Mouse (Mus musculus): ENCODE data around the gene Trim10. TPM values are rescaled to one million over a fixed set of nuclear protein-coding genes. Genes with fewer than 3 reads are reported as not detected.

Trim10 gene
- polyA plus RNA-seq, 1 experiment: not detected

GRCm38 (mm10) chr17:36893387-36893786 lies 24.0 kb downstream of the Trim10 start:
- Histone ChIP-seq H3K4me3 (no peak overlapping the region), H3K36me3 (ENCODE audit: control insufficient read depth, insufficient read depth) (no peaks in the 10 kb centered on the region), H3ac (ENCODE audit: control insufficient read depth, insufficient read length) (no peak overlapping the region), H3K27me3 (ENCODE audit: control insufficient read depth, insufficient read depth, insufficient read length) (no peaks in the 10 kb centered on the region), H3K4me2 (ENCODE audit: low read depth) (no peak overlapping the region), H3K79me2 (ENCODE audit: control insufficient read depth, insufficient read depth) (no peaks in the 10 kb centered on the region)
- TF ChIP-seq SRF (IDR thresholded peaks at IDR 0.05; ENCODE audit: control insufficient read depth, insufficient read length, low read depth) (no peak), MYOG (IDR thresholded peaks at IDR 0.05; ENCODE audit: control insufficient read depth in 1 of 3, insufficient read depth in 1 of 3, insufficient read length in 2 of 3, low read depth in 2 of 3) (no peak), TCF12 (IDR thresholded peaks at IDR 0.05; ENCODE audit: insufficient read depth, poor library complexity, severe bottlenecking) (no peak), CEBPB (IDR thresholded peaks at IDR 0.05; ENCODE audit: insufficient read depth, poor library complexity, severe bottlenecking) (no peak), E2F4 (IDR thresholded peaks at IDR 0.05; ENCODE audit: insufficient read depth) (no peak), USF1 (IDR thresholded peaks at IDR 0.05; ENCODE audit: low read depth) (no peak)

GRCm38 (mm10) chr17:36896583-36896982 lies 27.2 kb downstream of the Trim10 start:
- Histone ChIP-seq H3ac (ENCODE audit: control insufficient read depth, insufficient read length) (no peak overlapping the region), H3K27me3 (ENCODE audit: control insufficient read depth, insufficient read depth, insufficient read length) (no peaks in the 10 kb centered on the region), H3K4me2 (ENCODE audit: low read depth) (no peak overlapping the region), H3K4me3 (no peak overlapping the region), H3K79me2 (ENCODE audit: control insufficient read depth, insufficient read depth) (no peaks in the 10 kb centered on the region), H3K36me3 (ENCODE audit: control insufficient read depth, insufficient read depth) (no peaks in the 10 kb centered on the region)
- TF ChIP-seq TCF3 (IDR thresholded peaks at IDR 0.05; ENCODE audit: insufficient read length, low read depth): no peak
- TF ChIP-seq REST (IDR thresholded peaks at IDR 0.05; ENCODE audit: insufficient read depth, insufficient read length): no peak
- no peak for TF ChIP-seq MYOG (IDR thresholded peaks at IDR 0.05; ENCODE audit: control insufficient read depth in 1 of 3, insufficient read depth in 1 of 3, insufficient read length in 2 of 3, low read depth in 2 of 3)

- Histone ChIP-seq H3ac (ENCODE audit: control insufficient read depth, insufficient read length) (no peak overlapping the region), H3K27me3 (ENCODE audit: control insufficient read depth, insufficient read depth, insufficient read length) (no peaks in the 10 kb centered on the region), H3K36me3 (ENCODE audit: control insufficient read depth, insufficient read depth) (no peaks in the 10 kb centered on the region), H3K79me2 (ENCODE audit: control insufficient read depth, insufficient read depth) (no peaks in the 10 kb centered on the region), H3K4me2 (ENCODE audit: low read depth) (no peak overlapping the region), H3K4me3 (no peak overlapping the region)
- TF ChIP-seq MAX (IDR thresholded peaks at IDR 0.05; ENCODE audit: low read depth): no peak
- TF ChIP-seq USF1 (IDR thresholded peaks at IDR 0.05; ENCODE audit: low read depth): no peak
- no peak for TF ChIP-seq E2F4 (IDR thresholded peaks at IDR 0.05; ENCODE audit: insufficient read depth)
- no peak for TF ChIP-seq POLR2A (IDR thresholded peaks at IDR 0.05; ENCODE audit: insufficient read length, low read depth)
- no peak for TF ChIP-seq POLR2AphosphoS2 (IDR thresholded peaks at IDR 0.05; ENCODE audit: insufficient read length, low read depth)
- no peak for TF ChIP-seq MYOD1 (IDR thresholded peaks at IDR 0.05; ENCODE audit: control insufficient read depth in 1 of 3, insufficient read length in 2 of 3, low read depth in 2 of 3)
- TF ChIP-seq SRF (IDR thresholded peaks at IDR 0.05; ENCODE audit: control insufficient read depth, insufficient read length, low read depth): no peak
- no peak for TF ChIP-seq MYOG (IDR thresholded peaks at IDR 0.05; ENCODE audit: control insufficient read depth in 1 of 3, insufficient read depth in 1 of 3, insufficient read length in 2 of 3, low read depth in 2 of 3)
- TF ChIP-seq CEBPB (IDR thresholded peaks at IDR 0.05; ENCODE audit: insufficient read depth, poor library complexity, severe bottlenecking): no peak
- TF ChIP-seq TCF12 (IDR thresholded peaks at IDR 0.05; ENCODE audit: insufficient read depth, poor library complexity, severe bottlenecking): no peak
- TF ChIP-seq TCF3 (IDR thresholded peaks at IDR 0.05; ENCODE audit: insufficient read length, low read depth): no peak
- TF ChIP-seq REST (IDR thresholded peaks at IDR 0.05; ENCODE audit: insufficient read depth, insufficient read length): no peak
These were observed 27.7 kb downstream of the Trim10 start for GRCm38 (mm10) chr17:36897065-36897464.

DNA sequence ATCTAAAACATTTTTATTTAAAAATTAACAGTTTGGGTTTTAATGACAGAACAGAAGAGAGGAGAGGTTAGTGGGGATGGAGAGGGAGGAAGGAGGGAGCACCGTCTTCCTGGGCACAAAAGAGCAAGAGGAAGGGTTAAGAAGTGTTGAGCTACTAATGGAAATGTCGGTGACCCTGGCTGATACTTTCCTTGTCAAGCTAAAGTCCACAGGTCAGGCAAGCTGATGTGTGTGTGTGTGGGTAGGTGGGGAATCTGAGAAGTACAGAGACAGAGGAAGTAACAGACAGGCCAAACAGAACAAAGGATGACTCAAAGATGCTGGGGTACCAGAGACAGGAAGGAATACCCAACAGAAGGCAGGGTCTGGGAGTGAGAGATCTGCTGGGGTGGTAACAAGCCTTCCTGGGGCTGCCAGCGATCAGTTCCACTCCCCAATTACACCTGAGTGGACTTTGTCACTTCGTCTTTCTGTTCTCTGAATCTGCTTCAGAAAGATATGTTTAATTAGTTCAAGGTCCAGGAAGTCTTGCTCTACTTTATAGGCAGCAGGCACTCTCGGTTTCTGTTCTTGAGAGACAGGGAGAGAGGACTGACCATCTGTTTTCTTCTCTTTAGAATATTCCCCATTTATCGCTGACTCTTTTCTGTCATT lies 28.3 kb downstream of the Trim10 start, which contains the start of gene Trim31:
Trim31 (plus strand) TSS at position 567 of the 654 bp plus-strand sequence.
- Histone ChIP-seq H3K79me2 (ENCODE audit: control insufficient read depth, insufficient read depth) (no peaks in the 10 kb centered on the region), H3K27me3 (ENCODE audit: control insufficient read depth, insufficient read depth, insufficient read length) (no peaks in the 10 kb centered on the region), H3K4me3 (no peak within 1 kb of the TSS), H3ac (ENCODE audit: control insufficient read depth, insufficient read length) (no peak within 1 kb of the TSS), H3K36me3 (ENCODE audit: control insufficient read depth, insufficient read depth) (no peaks in the 10 kb centered on the region), H3K4me2 (ENCODE audit: low read depth) (no peak within 1 kb of the TSS)
- TF ChIP-seq SRF (IDR thresholded peaks at IDR 0.05; ENCODE audit: control insufficient read depth, insufficient read length, low read depth) (no peak), MYOD1 (IDR thresholded peaks at IDR 0.05; ENCODE audit: control insufficient read depth in 1 of 3, insufficient read length in 2 of 3, low read depth in 2 of 3) (no peak), POLR2AphosphoS2 (IDR thresholded peaks at IDR 0.05; ENCODE audit: insufficient read length, low read depth) (no peak), POLR2A (IDR thresholded peaks at IDR 0.05; ENCODE audit: insufficient read length, low read depth) (no peak), USF1 (IDR thresholded peaks at IDR 0.05; ENCODE audit: low read depth) (no peak), E2F4 (IDR thresholded peaks at IDR 0.05; ENCODE audit: insufficient read depth) (no peak), REST (IDR thresholded peaks at IDR 0.05; ENCODE audit: insufficient read depth, insufficient read length) (no peak), TCF3 (IDR thresholded peaks at IDR 0.05; ENCODE audit: insufficient read length, low read depth) (no peak)

DNA sequence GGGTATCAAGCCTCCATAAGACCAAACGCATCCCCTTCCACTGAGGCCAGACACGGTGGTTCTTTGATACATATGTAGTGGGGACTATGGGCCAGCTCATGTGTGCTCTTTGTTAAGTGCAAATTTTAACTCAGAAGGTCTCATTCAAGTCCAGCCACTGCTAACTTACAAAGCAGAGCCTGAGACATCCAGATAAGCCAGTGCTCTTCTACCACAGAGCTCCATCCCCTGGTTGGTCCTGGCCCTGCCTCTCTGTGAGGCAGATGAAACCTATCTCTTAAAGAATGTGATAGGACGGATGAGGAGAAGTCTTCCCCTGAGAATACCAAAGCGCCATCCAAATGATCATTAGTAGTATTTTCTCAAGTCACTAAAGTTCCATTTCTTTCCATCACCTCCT lies 30.0 kb downstream of the Trim10 start:
- no peaks in the 10 kb centered on the region for H3K36me3 ChIP-seq (ENCODE audit: control insufficient read depth, insufficient read depth)
- H3K4me3 ChIP-seq: no peak overlapping the region
- no peak overlapping the region for H3K4me2 ChIP-seq (ENCODE audit: low read depth)
- H3ac ChIP-seq (ENCODE audit: control insufficient read depth, insufficient read length): no peak overlapping the region
- no peaks in the 10 kb centered on the region for H3K27me3 ChIP-seq (ENCODE audit: control insufficient read depth, insufficient read depth, insufficient read length)
- TF ChIP-seq REST (IDR thresholded peaks at IDR 0.05; ENCODE audit: insufficient read depth, insufficient read length) (no peak), TCF12 (IDR thresholded peaks at IDR 0.05; ENCODE audit: insufficient read depth, poor library complexity, severe bottlenecking) (no peak)
- H3K79me2 ChIP-seq (ENCODE audit: control insufficient read depth, insufficient read depth): no peaks in the 10 kb centered on the region

Data from myocyte (in vitro differentiated cells).